Mouse (Mus musculus) forebrain, embryonic 10.5 days (tissue): ENCODE results near the gene Gm20696. TPM values are rescaled to one million over a fixed set of nuclear protein-coding genes. Genes with fewer than 3 reads are reported as not detected.
A peak's percentile ranks its signal among the peaks of the same experiment; 100 is the strongest.

ENCODE experiments used
- DNase-seq: peaks from one replicate; pipeline ENCODE4 v3.0.0-alpha.2; 2017; ENCODE audit warnings: low spot score; ENCODE audit errors: extremely low spot score
- H3K27ac ChIP-seq: fragments of 300-500 bp; sonication (generic); 2 replicates; pipeline ENCODE4 v1.5.1; 2016; ENCODE audit warnings: mild to moderate bottlenecking
- H3K27me3 ChIP-seq: fragments of 300-500 bp; sonication (generic); 2 replicates; pipeline ENCODE4 v1.6.1; 2016; ENCODE audit warnings: mild to moderate bottlenecking; ENCODE audit not compliant: poor library complexity, severe bottlenecking
- H3K36me3 ChIP-seq: fragments of 300-500 bp; sonication (generic); replicated peaks from 2 replicates; pipeline ENCODE4 v1.6.1; 2016; ENCODE audit warnings: mild to moderate bottlenecking, moderate library complexity
- H3K4me1 ChIP-seq: fragments of 300-500 bp; sonication (generic); 2 replicates; pipeline ENCODE4 v1.6.1; 2016
- H3K4me3 ChIP-seq: fragments of 300-500 bp; sonication (generic); 2 replicates; pipeline ENCODE4 v1.5.1; 2016; ENCODE audit warnings: mild to moderate bottlenecking, moderate library complexity
- H3K9me3 ChIP-seq: fragments of 300-500 bp; sonication (generic); 2 replicates; pipeline ENCODE4 v1.6.1; 2016; ENCODE audit warnings: mild to moderate bottlenecking, moderate library complexity
- WGBS: fragments of 180-500 bp; shearing (Covaris S2); methylation state at CpG from one replicate; pipeline ENCODE4 v1.1.7; 2016; 5-methylcytosine and 5-hydroxymethylcytosine counted together
- polyA plus RNA-seq: library from polyadenylated mRNA; unstranded; fragments of >200 nt; fragmentation: Nextera tagmentation; extraction: Ambion mirVana; gene quantifications from 2 replicates; pipeline ENCODE4 v1.2.1, GENCODE M21; 2016

Gene Gm20696
- polyA plus RNA-seq, 1 experiment from 2014 or later, result 3.6 TPM

GRCm38 (mm10) chr6:99538194-99538941 lies 128.2 kb downstream of the Gm20696 start:
- H3K27ac ChIP-seq, result no peak overlapping the region
- H3K9me3 ChIP-seq, result no peaks in the 10 kb centered on the region
- H3K4me1 ChIP-seq, result no peaks in the 10 kb centered on the region
- DNase-seq, result no peak
- no peak overlapping the region for H3K4me3 ChIP-seq
- 87% methylated on average over 17 of the region's 17 CpGs for WGBS
- no peaks in the 10 kb centered on the region for H3K27me3 ChIP-seq
- no peaks in the 10 kb centered on the region for H3K36me3 ChIP-seq

GRCm38 (mm10) chr6:99534211-99534745 lies 132.3 kb downstream of the Gm20696 start:
- Histone ChIP-seq H3K4me3 (no peak overlapping the region), H3K9me3 (no peaks in the 10 kb centered on the region), H3K4me1 (no peaks in the 10 kb centered on the region), H3K36me3 (no peaks in the 10 kb centered on the region), H3K27me3 (no peaks in the 10 kb centered on the region), H3K27ac (no peak overlapping the region)
- no peak for DNase-seq
- WGBS, result 60% methylated on average over 5 of the region's 5 CpGs

GRCm38 (mm10) chr6:99532458-99532857 lies 134.1 kb downstream of the Gm20696 start:
- no peaks in the 10 kb centered on the region for H3K27me3 ChIP-seq
- peaks cover 3% of the 10 kb centered on the region for H3K36me3 ChIP-seq
- no peak for DNase-seq
- WGBS, result 85% methylated on average over 4 of the region's 4 CpGs
- no peak overlapping the region for H3K4me3 ChIP-seq
- H3K9me3 ChIP-seq, result peaks cover 2% of the 10 kb centered on the region
- H3K27ac ChIP-seq, result no peak overlapping the region
- no peaks in the 10 kb centered on the region for H3K4me1 ChIP-seq

DNA sequence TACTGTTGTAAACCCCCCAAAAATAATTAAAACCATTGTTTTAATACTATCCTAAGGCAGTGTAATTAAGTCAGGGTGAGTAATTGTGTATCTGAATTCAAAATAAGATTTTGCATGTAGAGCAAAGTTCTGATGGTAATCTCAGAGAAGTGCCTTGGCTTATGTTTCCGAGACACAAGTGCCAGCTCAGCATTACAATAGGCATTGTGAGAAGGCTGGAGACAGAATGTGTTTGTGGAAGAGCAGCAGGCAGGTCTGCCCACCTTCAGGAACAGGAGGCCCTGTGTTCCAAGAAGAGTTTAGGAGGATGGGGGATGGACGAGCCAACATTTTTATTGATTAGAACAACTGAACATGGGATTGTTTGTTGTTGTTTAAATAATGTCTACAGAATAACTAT lies 137.6 kb downstream of the Gm20696 start:
- Histone ChIP-seq H3K27ac (no peak overlapping the region), H3K4me1 (peaks cover 19% of the 10 kb centered on the region), H3K36me3 (peaks cover 18% of the 10 kb centered on the region), H3K9me3 (peaks cover 9% of the 10 kb centered on the region), H3K27me3 (no peaks in the 10 kb centered on the region), H3K4me3 (no peak overlapping the region)
- 71% methylated on average over 2 of the region's 2 CpGs for WGBS
- DNase-seq, result no peak

GRCm38 (mm10) chr6:99527457-99528105 lies 139.0 kb downstream of the Gm20696 start:
- H3K4me1 ChIP-seq, result peaks cover 29% of the 10 kb centered on the region
- 92% methylated on average over 6 of the region's 6 CpGs for WGBS
- H3K9me3 ChIP-seq, result peaks cover 9% of the 10 kb centered on the region
- H3K27ac ChIP-seq, result no peak overlapping the region
- peaks cover 18% of the 10 kb centered on the region for H3K36me3 ChIP-seq
- H3K27me3 ChIP-seq, result no peaks in the 10 kb centered on the region
- H3K4me3 ChIP-seq, result no peak overlapping the region
- no peak for DNase-seq

DNA sequence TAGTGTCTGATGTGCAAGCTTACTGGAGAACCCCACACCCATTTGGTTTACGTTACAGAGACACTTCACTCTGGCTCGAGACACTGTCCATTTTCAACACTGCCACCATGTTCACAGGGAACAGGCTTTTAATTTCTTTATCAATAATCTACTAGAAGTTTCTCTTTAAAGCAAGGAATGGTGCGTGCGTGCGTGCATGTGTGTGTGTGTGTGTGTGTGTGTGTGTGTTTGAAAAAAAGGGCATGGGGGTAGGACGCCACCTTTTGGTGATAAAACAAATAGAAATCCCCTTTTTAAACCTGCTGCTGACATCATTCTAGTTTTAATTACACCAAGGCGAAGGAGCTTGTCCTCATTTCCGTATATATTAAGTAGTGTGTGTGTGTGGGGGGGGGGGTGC lies 141.2 kb downstream of the Gm20696 start:
- H3K27me3 ChIP-seq, result no peaks in the 10 kb centered on the region
- DNase-seq, result no peak
- H3K4me1 ChIP-seq, result peaks cover 39% of the 10 kb centered on the region
- no peak overlapping the region for H3K27ac ChIP-seq
- H3K9me3 ChIP-seq, result peaks cover 9% of the 10 kb centered on the region
- 67% methylated on average over 8 of the region's 8 CpGs for WGBS
- H3K36me3 ChIP-seq, result peaks cover 18% of the 10 kb centered on the region
- H3K4me3 ChIP-seq, result no peak overlapping the region

- no peak for DNase-seq
- H3K9me3 ChIP-seq, result peaks cover 9% of the 10 kb centered on the region
- no peaks in the 10 kb centered on the region for H3K27me3 ChIP-seq
- H3K4me3 ChIP-seq, result peak overlapping the region; percentile 90
- H3K27ac ChIP-seq, result peak overlapping the region; percentile 100
- H3K36me3 ChIP-seq, result peaks cover 18% of the 10 kb centered on the region
- H3K4me1 ChIP-seq, result peaks cover 55% of the 10 kb centered on the region
- WGBS, result 32% methylated on average over 10 of the region's 10 CpGs
These were observed 142.8 kb downstream of the Gm20696 start for GRCm38 (mm10) chr6:99523679-99524370.

DNA sequence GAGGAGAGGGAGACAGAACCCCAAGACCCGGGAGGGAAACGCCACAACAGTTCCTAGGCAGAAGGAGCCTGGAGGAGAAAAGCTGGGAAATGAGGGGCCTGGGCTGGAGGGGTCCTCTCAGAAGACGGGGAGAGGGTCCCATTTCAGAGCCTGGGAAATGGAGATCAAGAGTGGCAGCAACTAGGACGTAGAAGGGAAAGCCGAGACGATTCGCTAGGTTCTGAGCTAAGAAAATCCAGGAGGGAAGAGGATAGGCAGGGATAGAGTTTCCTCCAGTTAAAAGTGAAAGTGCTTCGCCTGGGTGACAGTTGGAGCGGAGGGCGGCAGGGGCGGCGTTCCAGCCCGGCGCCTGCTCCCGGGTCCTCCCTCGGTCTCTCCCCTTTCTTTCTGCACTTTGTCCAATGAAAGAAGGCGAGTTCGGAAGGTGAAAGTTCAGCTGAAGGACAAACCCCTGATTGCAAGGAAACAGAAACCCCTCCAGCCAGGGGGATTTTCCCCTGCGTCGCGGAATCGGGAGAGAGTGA lies 143.4 kb downstream of the Gm20696 start:
- H3K27me3 ChIP-seq, result no peaks in the 10 kb centered on the region
- peak overlapping the region; percentile 90 for H3K4me3 ChIP-seq
- DNase-seq, result peak; percentile 83
- peak overlapping the region; percentile 100 for H3K27ac ChIP-seq
- peaks cover 9% of the 10 kb centered on the region for H3K9me3 ChIP-seq
- peaks cover 18% of the 10 kb centered on the region for H3K36me3 ChIP-seq
- peaks cover 60% of the 10 kb centered on the region for H3K4me1 ChIP-seq
- 0% methylated on average over 22 of the region's 22 CpGs for WGBS

GRCm38 (mm10) chr6:99522359-99523108 lies 144.1 kb downstream of the Gm20696 start, which contains the start of gene Foxp1:
Foxp1 (minus strand) TSS chr6:99522721.
- under 1% methylated on average over 72 of the region's 72 CpGs for WGBS
- peak; percentile 76 for DNase-seq
- H3K4me1 ChIP-seq, result peaks cover 66% of the 10 kb centered on the region

DNA sequence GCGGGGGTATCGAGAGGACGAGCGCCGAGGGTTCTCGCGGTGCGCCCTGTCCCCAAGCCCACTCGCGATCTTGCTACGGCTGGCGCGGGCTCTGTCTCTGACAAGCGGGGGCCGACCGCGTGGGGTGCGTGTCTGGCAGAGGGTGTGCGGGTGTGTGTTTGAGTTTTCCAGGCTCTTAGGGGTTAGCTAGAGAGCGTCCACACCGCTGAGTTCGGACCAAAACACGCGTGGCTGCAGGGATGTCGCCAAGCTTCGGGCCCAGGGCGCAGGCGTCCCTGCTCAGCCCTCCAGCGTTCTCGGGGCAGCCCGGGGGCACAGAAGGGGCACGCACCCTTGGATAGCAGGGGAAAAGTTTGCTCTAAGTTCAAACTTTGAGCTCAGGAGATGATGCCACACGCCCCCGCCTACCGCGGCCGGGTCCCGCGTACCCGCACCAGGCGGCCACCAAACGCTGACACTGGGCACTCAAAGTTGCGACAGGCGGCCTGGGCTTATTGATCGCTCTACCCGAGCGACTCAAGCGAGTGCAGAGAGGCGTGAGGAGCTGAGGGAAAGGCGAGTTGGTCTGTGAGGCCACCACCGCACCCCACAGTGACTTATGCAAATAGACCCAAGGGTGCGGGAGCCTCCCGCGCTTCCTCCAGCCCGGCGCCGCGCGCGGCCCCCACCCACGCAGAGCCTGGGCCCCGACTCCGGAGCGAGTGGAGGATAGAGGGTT lies 144.8 kb downstream of the Gm20696 start:
- no peaks in the 10 kb centered on the region for H3K9me3 ChIP-seq
- under 1% methylated on average over 64 of the region's 64 CpGs for WGBS
- peak overlapping the region; percentile 100 for H3K27ac ChIP-seq
- peaks cover 8% of the 10 kb centered on the region for H3K36me3 ChIP-seq
- no peaks in the 10 kb centered on the region for H3K27me3 ChIP-seq
- peak; percentile 64 for DNase-seq
- peaks cover 72% of the 10 kb centered on the region for H3K4me1 ChIP-seq
- peak overlapping the region; percentile 90 for H3K4me3 ChIP-seq

More at GRCm38 (mm10) chr6:99522359-99523108, 144.1 kb downstream of the Gm20696 start, which contains the start of gene Foxp1:
- peak within 1 kb of the TSS; percentile 90 for H3K4me3 ChIP-seq
- H3K36me3 ChIP-seq, result peaks cover 15% of the 10 kb centered on the region
- peaks cover 7% of the 10 kb centered on the region for H3K9me3 ChIP-seq
- no peaks in the 10 kb centered on the region for H3K27me3 ChIP-seq
- H3K27ac ChIP-seq, result peak within 1 kb of the TSS; percentile 100

- Histone ChIP-seq H3K36me3 (peaks cover 1% of the 10 kb centered on the region), H3K27me3 (no peaks in the 10 kb centered on the region), H3K9me3 (no peaks in the 10 kb centered on the region), H3K4me3 (peak overlapping the region; percentile 90), H3K4me1 (peaks cover 74% of the 10 kb centered on the region), H3K27ac (peak overlapping the region; percentile 100)
- WGBS, result under 1% methylated on average over 53 of the region's 54 CpGs
- DNase-seq, result peak; percentile 76
These were observed 145.5 kb downstream of the Gm20696 start for GRCm38 (mm10) chr6:99521038-99521640.
